Mouse (Mus musculus) gastrocnemius, postnatal 10 days (tissue): ENCODE measurements around the gene Bsx. TPM values are rescaled to one million over a fixed set of nuclear protein-coding genes. Genes with fewer than 3 reads are reported as not detected.

Experiments
- DNase-seq: peaks from one replicate; pipeline ENCODE4 v3.0.0; 2021; ENCODE audit warnings: mixed read lengths
- total RNA-seq, 2 experiments: library from RNA; stranded (reverse); gene quantifications; 2 replicates each; pipeline ENCODE4 v1.2.3; 2021

Gene Bsx
- total RNA-seq, 2 experiments from 2014 or later: not detected

GRCm38 (mm10) chr9:40892456-40892855, 18.5 kb downstream of the Bsx start:
- no peak for DNase-seq

GRCm38 (mm10) chr9:40907413-40907812, 33.5 kb downstream of the Bsx start:
- DNase-seq: no peak

GRCm38 (mm10) chr9:40908411-40908810, 34.5 kb downstream of the Bsx start:
- no peak for DNase-seq

- DNase-seq: no peak
Measured at GRCm38 (mm10) chr9:40908915-40909314, 35.0 kb downstream of the Bsx start.

- DNase-seq: no peak
Measured at GRCm38 (mm10) chr9:40917871-40918613, 44.1 kb downstream of the Bsx start.

GRCm38 (mm10) chr9:40927351-40927980, 53.5 kb downstream of the Bsx start:
- DNase-seq: no peak

Other genes with a start within 250 kb of the Bsx start
- not detected for gene Gm21915, start 203.5 kb upstream of the Bsx start, total RNA-seq
- 10 to 100 TPM; 11.3 to 16.1 TPM for gene Clmp, start 188.2 kb upstream of the Bsx start, total RNA-seq
- gene Hspa8, start 73.1 kb upstream of the Bsx start, total RNA-seq: 1,000 to 10,000 TPM; 1,094 to 1,113 TPM
- gene Jhy, start 90.0 kb downstream of the Bsx start, total RNA-seq: not detected
- under 1 TPM in 1 of 2 experiments, not detected in 1; 0.14 TPM for gene Crtam, start 130.5 kb downstream of the Bsx start, total RNA-seq